Mouse (Mus musculus): ENCODE data around the gene Gal3st1. TPM values are rescaled to one million over a fixed set of nuclear protein-coding genes. Genes with fewer than 3 reads are reported as not detected.

Gal3st1 gene
- polyA plus RNA-seq, 1 experiment from 2014 or later = 1.2 TPM

- ATAC-seq (ENCODE audit: insufficient read depth, low FRiP score, low TSS enrichment) (no peak), DNase-seq (ENCODE audit: low spot score) (no peak)
- whole genome bisulfite sequencing = 43% methylated on average over 2 of the region's 2 CpGs
- H3K4me2 ChIP-seq (ENCODE audit: low read depth) = no peak overlapping the region
- no peaks in the 10 kb centered on the region for H3K36me3 ChIP-seq (ENCODE audit: control insufficient read depth, insufficient read depth, low read length)
- H3K9me3 ChIP-seq (ENCODE audit: control insufficient read depth, low read length) = no peaks in the 10 kb centered on the region
- peaks cover 7% of the 10 kb centered on the region for H3K4me1 ChIP-seq (ENCODE audit: control insufficient read depth, insufficient read depth, low read length)
- no peak overlapping the region for H3K4me3 ChIP-seq (ENCODE audit: low read depth, low read length)
- no peak overlapping the region for H3K9ac ChIP-seq (ENCODE audit: low read length)
- H3K27ac ChIP-seq (ENCODE audit: low read depth, low read length) = no peak overlapping the region
- H3K27me3 ChIP-seq (ENCODE audit: control insufficient read depth, insufficient read depth, low read length) = no peaks in the 10 kb centered on the region
Measured at GRCm38 (mm10) chr11:3960901-3961300, 22.5 kb upstream of the Gal3st1 start.

GRCm38 (mm10) chr11:3961761-3962160, 21.7 kb upstream of the Gal3st1 start:
- peaks cover 7% of the 10 kb centered on the region for H3K4me1 ChIP-seq (ENCODE audit: control insufficient read depth, insufficient read depth, low read length)
- WGBS = 66% methylated on average over 3 of the region's 3 CpGs
- H3K9ac ChIP-seq (ENCODE audit: low read length) = no peak overlapping the region
- no peak for ATAC-seq (ENCODE audit: insufficient read depth, low FRiP score, low TSS enrichment)
- no peak overlapping the region for H3K4me2 ChIP-seq (ENCODE audit: low read depth)
- no peaks in the 10 kb centered on the region for H3K36me3 ChIP-seq (ENCODE audit: control insufficient read depth, insufficient read depth, low read length)
- no peaks in the 10 kb centered on the region for H3K27me3 ChIP-seq (ENCODE audit: control insufficient read depth, insufficient read depth, low read length)
- H3K9me3 ChIP-seq (ENCODE audit: control insufficient read depth, low read length) = no peaks in the 10 kb centered on the region
- no peak overlapping the region for H3K27ac ChIP-seq (ENCODE audit: low read depth, low read length)
- H3K4me3 ChIP-seq (ENCODE audit: low read depth, low read length) = no peak overlapping the region
- no peak for DNase-seq (ENCODE audit: low spot score)

- peak overlapping the region; percentile 82 for H3K9ac ChIP-seq (ENCODE audit: low read length)
- WGBS = 81% methylated on average over 10 of the region's 10 CpGs
Measured at GRCm38 (mm10) chr11:3963155-3963554, 20.3 kb upstream of the Gal3st1 start.

GRCm38 (mm10) chr11:3963610-3964415, 19.6 kb upstream of the Gal3st1 start, which contains the start of gene Pes1:
Gene Pes1 (plus strand): TSS chr11:3963975.
- Histone ChIP-seq H3K36me3 (ENCODE audit: control insufficient read depth, insufficient read depth, low read length) (no peaks in the 10 kb centered on the region), H3K4me3 (ENCODE audit: low read depth, low read length) (peak within 1 kb of the TSS; percentile 86), H3K4me2 (ENCODE audit: low read depth) (peak within 1 kb of the TSS; percentile 89), H3K27ac (ENCODE audit: low read depth, low read length) (no peak within 1 kb of the TSS), H3K9me3 (ENCODE audit: control insufficient read depth, low read length) (no peaks in the 10 kb centered on the region), H3K9ac (ENCODE audit: low read length) (peak within 1 kb of the TSS; percentile 82), H3K27me3 (ENCODE audit: control insufficient read depth, insufficient read depth, low read length) (no peaks in the 10 kb centered on the region), H3K4me1 (ENCODE audit: control insufficient read depth, insufficient read depth, low read length) (peaks cover 7% of the 10 kb centered on the region)
- ATAC-seq (ENCODE audit: insufficient read depth, low FRiP score, low TSS enrichment) (peak; percentile 93), DNase-seq (ENCODE audit: low spot score) (peak; percentile 89)
- under 1% methylated on average over 31 of the region's 31 CpGs for WGBS

More at GRCm38 (mm10) chr11:3963155-3963554, 20.3 kb upstream of the Gal3st1 start:
- no peak; the same call in 1 of the 2 replicates for ATAC-seq (ENCODE audit: insufficient read depth, low FRiP score, low TSS enrichment)
- Histone ChIP-seq H3K9me3 (ENCODE audit: control insufficient read depth, low read length) (no peaks in the 10 kb centered on the region), H3K27ac (ENCODE audit: low read depth, low read length) (no peak overlapping the region), H3K4me2 (ENCODE audit: low read depth) (peak overlapping the region; percentile 25), H3K27me3 (ENCODE audit: control insufficient read depth, insufficient read depth, low read length) (no peaks in the 10 kb centered on the region), H3K36me3 (ENCODE audit: control insufficient read depth, insufficient read depth, low read length) (no peaks in the 10 kb centered on the region), H3K4me1 (ENCODE audit: control insufficient read depth, insufficient read depth, low read length) (peaks cover 7% of the 10 kb centered on the region), H3K4me3 (ENCODE audit: low read depth, low read length) (peak overlapping the region; percentile 86)
- DNase-seq (ENCODE audit: low spot score) = peak; percentile 24

- H3K27ac ChIP-seq (ENCODE audit: low read depth, low read length) = no peak overlapping the region
- 17% methylated on average over 11 of the region's 11 CpGs for WGBS
- no peak; the same call in 1 of the 2 replicates for ATAC-seq (ENCODE audit: insufficient read depth, low FRiP score, low TSS enrichment)
Measured at GRCm38 (mm10) chr11:3964416-3965172, 18.8 kb upstream of the Gal3st1 start.

GRCm38 (mm10) chr11:3969837-3970236, 13.6 kb upstream of the Gal3st1 start:
- ATAC-seq (ENCODE audit: insufficient read depth, low FRiP score, low TSS enrichment) (no peak), DNase-seq (ENCODE audit: low spot score) (no peak)

More at GRCm38 (mm10) chr11:3964416-3965172, 18.8 kb upstream of the Gal3st1 start:
- Histone ChIP-seq H3K9ac (ENCODE audit: low read length) (peak overlapping the region; percentile 82), H3K27me3 (ENCODE audit: control insufficient read depth, insufficient read depth, low read length) (no peaks in the 10 kb centered on the region), H3K4me1 (ENCODE audit: control insufficient read depth, insufficient read depth, low read length) (peaks cover 7% of the 10 kb centered on the region), H3K4me3 (ENCODE audit: low read depth, low read length) (peak overlapping the region; percentile 86), H3K36me3 (ENCODE audit: control insufficient read depth, insufficient read depth, low read length) (no peaks in the 10 kb centered on the region), H3K4me2 (ENCODE audit: low read depth) (peak overlapping the region; percentile 89), H3K9me3 (ENCODE audit: control insufficient read depth, low read length) (no peaks in the 10 kb centered on the region)
- DNase-seq (ENCODE audit: low spot score) = no peak

GRCm38 (mm10) chr11:3970361-3970760, 13.1 kb upstream of the Gal3st1 start:
- Histone ChIP-seq H3K27me3 (ENCODE audit: control insufficient read depth, insufficient read depth, low read length) (no peaks in the 10 kb centered on the region), H3K4me2 (ENCODE audit: low read depth) (no peak overlapping the region), H3K9me3 (ENCODE audit: control insufficient read depth, low read length) (no peaks in the 10 kb centered on the region), H3K4me1 (ENCODE audit: control insufficient read depth, insufficient read depth, low read length) (no peaks in the 10 kb centered on the region), H3K4me3 (ENCODE audit: low read depth, low read length) (no peak overlapping the region), H3K27ac (ENCODE audit: low read depth, low read length) (no peak overlapping the region), H3K36me3 (ENCODE audit: control insufficient read depth, insufficient read depth, low read length) (peaks cover 12% of the 10 kb centered on the region), H3K9ac (ENCODE audit: low read length) (no peak overlapping the region)
- ATAC-seq (ENCODE audit: insufficient read depth, low FRiP score, low TSS enrichment) (no peak), DNase-seq (ENCODE audit: low spot score) (no peak)
- whole genome bisulfite sequencing = 95% methylated on average over 7 of the region's 7 CpGs

More at GRCm38 (mm10) chr11:3969837-3970236, 13.6 kb upstream of the Gal3st1 start:
- H3K4me3 ChIP-seq (ENCODE audit: low read depth, low read length) = no peak overlapping the region
- H3K36me3 ChIP-seq (ENCODE audit: control insufficient read depth, insufficient read depth, low read length) = peaks cover 12% of the 10 kb centered on the region
- peaks cover 2% of the 10 kb centered on the region for H3K4me1 ChIP-seq (ENCODE audit: control insufficient read depth, insufficient read depth, low read length)
- H3K27ac ChIP-seq (ENCODE audit: low read depth, low read length) = no peak overlapping the region
- WGBS = 91% methylated on average over 3 of the region's 3 CpGs
- no peaks in the 10 kb centered on the region for H3K27me3 ChIP-seq (ENCODE audit: control insufficient read depth, insufficient read depth, low read length)
- no peak overlapping the region for H3K9ac ChIP-seq (ENCODE audit: low read length)
- H3K9me3 ChIP-seq (ENCODE audit: control insufficient read depth, low read length) = no peaks in the 10 kb centered on the region
- H3K4me2 ChIP-seq (ENCODE audit: low read depth) = no peak overlapping the region

- Histone ChIP-seq H3K4me1 (ENCODE audit: control insufficient read depth, insufficient read depth, low read length) (no peaks in the 10 kb centered on the region), H3K9me3 (ENCODE audit: control insufficient read depth, low read length) (no peaks in the 10 kb centered on the region), H3K36me3 (ENCODE audit: control insufficient read depth, insufficient read depth, low read length) (peaks cover 24% of the 10 kb centered on the region), H3K4me2 (ENCODE audit: low read depth) (no peak overlapping the region), H3K27me3 (ENCODE audit: control insufficient read depth, insufficient read depth, low read length) (no peaks in the 10 kb centered on the region), H3K9ac (ENCODE audit: low read length) (no peak overlapping the region), H3K4me3 (ENCODE audit: low read depth, low read length) (no peak overlapping the region), H3K27ac (ENCODE audit: low read depth, low read length) (no peak overlapping the region)
- over 99% methylated on average over 7 of the region's 7 CpGs for WGBS
- DNase-seq (ENCODE audit: low spot score) (no peak), ATAC-seq (ENCODE audit: insufficient read depth, low FRiP score, low TSS enrichment) (no peak)
Measured at GRCm38 (mm10) chr11:3973081-3973480, 10.4 kb upstream of the Gal3st1 start.
